Mouse (Mus musculus) midbrain, postnatal 0 days (tissue): Measurements from ENCODE around the gene Tnfaip8l2. TPM values are rescaled to one million over a fixed set of nuclear protein-coding genes. Genes with fewer than 3 reads are reported as not detected.

Source experiments
- ATAC-seq: fragments of 200-750 bp; cut with Nextera tagmentation; 2 replicates; pipeline ENCODE4 v1.8.0; 2017; ENCODE audit warnings: moderate number of reproducible peaks, mild to moderate bottlenecking, moderate TSS enrichment, moderate library complexity; ENCODE audit not compliant: low FRiP score
- DNase-seq: peaks from one replicate; pipeline ENCODE4 v3.0.0-alpha.2; 2015; ENCODE audit warnings: low spot score
- H3K27ac ChIP-seq: fragments of 300-500 bp; sonication (generic); 2 replicates; pipeline ENCODE4 v1.5.1; 2014; ENCODE audit warnings: low read depth, mild to moderate bottlenecking, low read length, mixed read lengths
- H3K27me3 ChIP-seq: fragments of 300-500 bp; sonication (generic); 2 replicates; pipeline ENCODE4 v1.6.1; 2014; ENCODE audit warnings: low read length, control low read depth, mixed read lengths; ENCODE audit not compliant: insufficient read depth
- H3K36me3 ChIP-seq: fragments of 300-500 bp; sonication (generic); 2 replicates; pipeline ENCODE4 v1.6.1; 2014; ENCODE audit warnings: low read length, control low read depth, mixed read lengths; ENCODE audit not compliant: insufficient read depth
- H3K4me1 ChIP-seq: fragments of 300-500 bp; sonication (generic); 2 replicates; pipeline ENCODE4 v1.6.1; 2014; ENCODE audit warnings: mild to moderate bottlenecking, control low read depth, antibody characterized with exemption, low read length, mixed read lengths; ENCODE audit not compliant: insufficient read depth
- H3K4me2 ChIP-seq: fragments of 300-500 bp; sonication (generic); 2 replicates; pipeline ENCODE4 v1.6.1; 2014; ENCODE audit warnings: low read depth, mild to moderate bottlenecking, low read length, mixed read lengths; ENCODE audit not compliant: poor library complexity, severe bottlenecking
- H3K4me3 ChIP-seq: fragments of 300-500 bp; sonication (generic); 2 replicates; pipeline ENCODE4 v1.5.1; 2014; ENCODE audit warnings: low read depth, mild to moderate bottlenecking, low read length, moderate library complexity
- H3K9ac ChIP-seq: fragments of 300-500 bp; sonication (generic); replicated peaks from 2 replicates; pipeline ENCODE4 v1.6.1; 2014; ENCODE audit warnings: mild to moderate bottlenecking, low read length, moderate library complexity, mixed read lengths; ENCODE audit not compliant: poor library complexity, severe bottlenecking
- H3K9me3 ChIP-seq: fragments of 300-500 bp; sonication (generic); 2 replicates; pipeline ENCODE4 v1.6.1; 2016; ENCODE audit warnings: low read length, control low read depth
- CTCF ChIP-seq: IDR thresholded peaks from 2 replicates; pipeline ENCODE4 v1.5.1; 2016; ENCODE audit warnings: antibody characterized with exemption, mild to moderate bottlenecking
- WGBS: fragments of 180-500 bp; shearing (Covaris S2); extraction: QIAGEN DNeasy Blood & Tissue Kit; methylation state at CpG from one replicate; pipeline ENCODE4 v1.1.7; 2014; 5-methylcytosine and 5-hydroxymethylcytosine counted together
- polyA plus RNA-seq: library from polyadenylated mRNA; unstranded; fragments of >200 nt; fragmentation: Nextera tagmentation; extraction: Ambion mirVana; gene quantifications from 2 replicates; pipeline ENCODE4 v1.2.1, GENCODE M21; 2015
- total RNA-seq: library from RNA; depleted of rRNA; stranded (reverse); fragments of >200 nt; gene quantifications from 2 replicates; pipeline ENCODE4 v1.2.3, GENCODE M21; 2014

Tnfaip8l2 gene
- total and polyA plus RNA-seq, 2 experiments from 2014 or later, result 0.93 to 2.8 TPM

- H3K27me3 ChIP-seq, result no peaks in the 10 kb centered on the region
- H3K4me1 ChIP-seq, result no peaks in the 10 kb centered on the region
- H3K4me3 ChIP-seq, result no peak overlapping the region
- peak; percentile 62 for TF ChIP-seq CTCF
- no peak overlapping the region for H3K27ac ChIP-seq
- 55% methylated on average over 4 of the region's 4 CpGs for WGBS
- H3K9ac ChIP-seq, result no peak overlapping the region
- no peaks in the 10 kb centered on the region for H3K9me3 ChIP-seq
- DNase-seq, result no peak
- no peak for ATAC-seq
- no peak overlapping the region for H3K4me2 ChIP-seq
- H3K36me3 ChIP-seq, result no peaks in the 10 kb centered on the region
Observed at GRCm38 (mm10) chr3:95153874-95154273, 11.7 kb upstream of the Tnfaip8l2 start.

GRCm38 (mm10) chr3:95147924-95148323 lies 5.8 kb upstream of the Tnfaip8l2 start:
- no peak overlapping the region for H3K4me2 ChIP-seq
- H3K4me3 ChIP-seq, result no peak overlapping the region
- no peaks in the 10 kb centered on the region for H3K27me3 ChIP-seq
- no peak overlapping the region for H3K27ac ChIP-seq
- ATAC-seq (no peak), DNase-seq (no peak)
- no peaks in the 10 kb centered on the region for H3K4me1 ChIP-seq
- H3K9me3 ChIP-seq, result no peaks in the 10 kb centered on the region
- H3K9ac ChIP-seq, result no peak overlapping the region
- 43% methylated on average over 3 of the region's 3 CpGs for WGBS
- TF ChIP-seq CTCF, result no peak
- H3K36me3 ChIP-seq, result no peaks in the 10 kb centered on the region

GRCm38 (mm10) chr3:95142617-95143011 lies 454 bp upstream of the Tnfaip8l2 start:
- no peak overlapping the region for H3K27ac ChIP-seq
- WGBS, result 14% methylated on average over 5 of the region's 5 CpGs
- DNase-seq (peak; percentile 71), ATAC-seq (peak; percentile 58; the same call in 1 of the 2 replicates)
- no peaks in the 10 kb centered on the region for H3K4me1 ChIP-seq
- H3K4me2 ChIP-seq, result no peak overlapping the region
- no peak overlapping the region for H3K4me3 ChIP-seq
- TF ChIP-seq CTCF, result peak; percentile 92
- H3K36me3 ChIP-seq, result peaks cover 14% of the 10 kb centered on the region
- no peak overlapping the region for H3K9ac ChIP-seq
- H3K27me3 ChIP-seq, result no peaks in the 10 kb centered on the region
- no peaks in the 10 kb centered on the region for H3K9me3 ChIP-seq

- H3K36me3 ChIP-seq, result peaks cover 14% of the 10 kb centered on the region
- no peak overlapping the region for H3K4me3 ChIP-seq
- H3K9ac ChIP-seq, result no peak overlapping the region
- no peak for TF ChIP-seq CTCF
- no peak overlapping the region for H3K4me2 ChIP-seq
- no peaks in the 10 kb centered on the region for H3K27me3 ChIP-seq
- H3K4me1 ChIP-seq, result no peaks in the 10 kb centered on the region
- no peaks in the 10 kb centered on the region for H3K9me3 ChIP-seq
- ATAC-seq, result no peak
- 97% methylated on average over 9 of the region's 9 CpGs for WGBS
- DNase-seq, result no peak
- no peak overlapping the region for H3K27ac ChIP-seq
Observed at GRCm38 (mm10) chr3:95141474-95141873, 686 bp downstream of the Tnfaip8l2 start.

DNA sequence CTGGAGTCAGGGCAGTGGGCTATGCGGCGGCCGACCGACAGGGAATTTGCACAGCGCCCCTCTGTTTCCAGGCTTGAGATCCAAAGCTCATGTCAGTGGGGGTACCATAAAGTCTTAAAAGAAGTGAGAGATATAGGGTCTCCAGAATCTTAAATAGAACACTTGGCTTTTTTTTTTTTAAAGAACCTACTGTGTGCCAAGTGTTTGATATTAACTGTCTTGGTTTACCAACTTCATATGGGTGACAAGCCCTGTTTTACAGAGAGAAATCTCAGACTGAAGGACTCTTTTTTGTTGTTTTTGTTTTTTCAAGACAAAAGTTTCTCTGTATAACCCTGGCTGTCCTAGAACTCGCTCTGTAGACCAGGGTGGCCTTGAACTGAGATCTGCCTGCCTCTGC lies 1.4 kb downstream of the Tnfaip8l2 start:
- no peak overlapping the region for H3K9ac ChIP-seq
- 79% methylated on average over 6 of the region's 6 CpGs for WGBS
- H3K4me2 ChIP-seq, result no peak overlapping the region
- H3K27ac ChIP-seq, result no peak overlapping the region
- no peak for TF ChIP-seq CTCF
- ATAC-seq (no peak), DNase-seq (no peak)
- no peaks in the 10 kb centered on the region for H3K27me3 ChIP-seq
- H3K36me3 ChIP-seq, result peaks cover 14% of the 10 kb centered on the region
- no peaks in the 10 kb centered on the region for H3K9me3 ChIP-seq
- no peaks in the 10 kb centered on the region for H3K4me1 ChIP-seq
- H3K4me3 ChIP-seq, result no peak overlapping the region

DNA sequence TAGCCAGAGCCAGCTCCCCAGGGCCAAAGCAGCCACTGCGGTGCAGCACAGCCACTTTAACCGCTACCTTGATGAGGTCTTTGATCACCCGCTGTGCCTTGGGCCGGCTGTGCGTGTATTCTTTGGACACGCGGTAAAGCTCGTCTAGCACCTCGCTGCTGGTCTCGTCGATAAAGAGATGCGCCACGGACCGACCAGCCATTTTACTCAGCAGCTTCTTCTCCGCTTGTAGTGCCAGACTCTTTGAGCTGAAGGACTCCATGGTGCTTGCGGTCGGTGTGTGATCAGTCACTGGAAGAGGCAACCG lies 1.9 kb downstream of the Tnfaip8l2 start:
- no peak for TF ChIP-seq CTCF
- 61% methylated on average over 18 of the region's 18 CpGs for WGBS
- H3K4me3 ChIP-seq, result no peak overlapping the region
- H3K36me3 ChIP-seq, result peaks cover 14% of the 10 kb centered on the region
- H3K9ac ChIP-seq, result no peak overlapping the region
- no peaks in the 10 kb centered on the region for H3K4me1 ChIP-seq
- no peak overlapping the region for H3K4me2 ChIP-seq
- H3K9me3 ChIP-seq, result no peaks in the 10 kb centered on the region
- ATAC-seq (no peak), DNase-seq (no peak)
- H3K27ac ChIP-seq, result no peak overlapping the region
- H3K27me3 ChIP-seq, result no peaks in the 10 kb centered on the region
